Mouse (Mus musculus): ENCODE measurements at regions not wholly inside any gene's neighbourhood (a gene's known extent, or its start where the extent isn't known, plus 50 kb on each side); places are given as distances from the start of the nearest gene placed in this dataset.

DNA sequence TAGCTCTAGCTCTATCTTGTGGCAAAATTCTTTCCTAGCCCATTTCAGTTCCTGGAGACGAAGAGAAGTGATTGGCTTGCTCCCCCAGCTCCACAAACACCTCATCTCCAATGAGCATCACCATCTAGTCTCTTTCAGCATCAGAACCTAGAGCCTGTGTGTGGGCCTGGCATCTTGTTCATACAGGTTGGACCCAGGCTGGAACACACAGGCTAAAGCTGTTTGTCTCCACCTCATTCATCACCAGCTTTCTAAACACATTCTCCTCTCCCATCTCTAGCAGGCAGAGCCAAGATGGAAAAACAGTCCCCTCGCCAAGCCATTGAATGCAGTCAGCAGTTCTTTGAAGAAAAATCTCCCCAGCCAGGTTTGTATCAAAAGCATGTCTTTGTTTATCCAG, 221.9 kb upstream of the Cdh5 start:
- 0 out of 2 replicates have a peak, but pooled peaks cover 3% of the 10 kb centered on the region for H3K27me3 ChIP-seq (ENCODE audit: control insufficient read depth, insufficient read depth, low read length, poor library complexity, severe bottlenecking)
- H3K4me3 ChIP-seq (ENCODE audit: low read depth, low read length) = no peak overlapping the region
- no peak overlapping the region for H3K9ac ChIP-seq (ENCODE audit: low read depth, poor library complexity, severe bottlenecking)
- no peaks in the 10 kb centered on the region for H3K4me1 ChIP-seq (ENCODE audit: control insufficient read depth, insufficient read depth, low read length)
- TF ChIP-seq POLR2A (IDR thresholded peaks at IDR 0.05; ENCODE audit: insufficient read depth, low read length) = no peak
- no peak for TF ChIP-seq EP300 (IDR thresholded peaks at IDR 0.05; ENCODE audit: insufficient read depth, low read depth, low read length)
- no peak for TF ChIP-seq CTCF (IDR thresholded peaks at IDR 0.05; ENCODE audit: low read depth, low read length)
- no peak overlapping the region for H3K27ac ChIP-seq (ENCODE audit: insufficient read depth, low read length)
- no peaks in the 10 kb centered on the region for H3K9me3 ChIP-seq (replicated peaks; ENCODE audit: control insufficient read depth, insufficient read depth, low read length, poor library complexity, severe bottlenecking)
- H3K36me3 ChIP-seq (ENCODE audit: control insufficient read depth, insufficient read depth, low read length, poor library complexity, severe bottlenecking) = no peaks in the 10 kb centered on the region

DNA sequence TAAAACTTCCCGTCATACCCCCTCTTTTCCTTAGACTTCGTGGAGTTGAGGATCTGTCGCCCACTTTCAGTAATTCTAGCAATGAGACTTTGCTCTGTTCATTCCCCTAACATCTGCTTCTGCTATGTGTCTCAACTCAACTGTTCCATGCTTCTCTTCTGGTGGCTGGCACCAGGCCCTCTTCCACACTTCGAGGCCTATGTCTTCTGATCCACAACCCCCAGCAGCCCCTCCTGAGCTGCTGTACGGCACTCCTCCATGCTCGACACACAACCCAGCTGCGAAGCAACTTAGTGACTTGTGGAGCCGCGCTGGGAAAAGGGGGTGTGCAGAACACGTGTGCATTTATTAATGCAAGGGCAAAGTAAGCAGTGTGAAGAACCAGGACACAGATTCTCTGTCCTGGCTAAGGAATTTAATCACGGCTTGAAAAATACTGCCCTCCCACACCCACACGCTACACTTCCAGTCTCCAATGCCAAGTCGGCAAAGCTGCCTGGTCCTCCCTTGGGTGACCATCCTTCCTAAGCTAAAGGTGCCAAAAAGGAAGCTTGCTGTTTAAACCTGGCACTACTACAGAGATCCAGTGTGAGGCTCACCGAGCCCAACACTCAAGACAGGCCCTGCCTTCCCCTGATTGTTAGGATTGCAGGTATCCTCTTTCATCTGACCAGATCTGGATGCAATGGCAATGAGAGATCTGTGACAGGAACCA, 220.8 kb upstream of the Cdh5 start:
- no peak overlapping the region for H3K27ac ChIP-seq (ENCODE audit: insufficient read depth, low read length)
- H3K36me3 ChIP-seq (ENCODE audit: control insufficient read depth, insufficient read depth, low read length, poor library complexity, severe bottlenecking) = no peaks in the 10 kb centered on the region
- 0 out of 2 replicates have a peak, but pooled peaks cover 3% of the 10 kb centered on the region for H3K27me3 ChIP-seq (ENCODE audit: control insufficient read depth, insufficient read depth, low read length, poor library complexity, severe bottlenecking)
- no peak overlapping the region for H3K9ac ChIP-seq (ENCODE audit: low read depth, poor library complexity, severe bottlenecking)
- H3K4me1 ChIP-seq (ENCODE audit: control insufficient read depth, insufficient read depth, low read length) = no peaks in the 10 kb centered on the region
- H3K4me3 ChIP-seq (ENCODE audit: low read depth, low read length) = no peak overlapping the region
- no peak for TF ChIP-seq EP300 (IDR thresholded peaks at IDR 0.05; ENCODE audit: insufficient read depth, low read depth, low read length)
- TF ChIP-seq CTCF (IDR thresholded peaks at IDR 0.05; ENCODE audit: low read depth, low read length) = no peak
- TF ChIP-seq POLR2A (IDR thresholded peaks at IDR 0.05; ENCODE audit: insufficient read depth, low read length) = no peak
- no peaks in the 10 kb centered on the region for H3K9me3 ChIP-seq (replicated peaks; ENCODE audit: control insufficient read depth, insufficient read depth, low read length, poor library complexity, severe bottlenecking)

DNA sequence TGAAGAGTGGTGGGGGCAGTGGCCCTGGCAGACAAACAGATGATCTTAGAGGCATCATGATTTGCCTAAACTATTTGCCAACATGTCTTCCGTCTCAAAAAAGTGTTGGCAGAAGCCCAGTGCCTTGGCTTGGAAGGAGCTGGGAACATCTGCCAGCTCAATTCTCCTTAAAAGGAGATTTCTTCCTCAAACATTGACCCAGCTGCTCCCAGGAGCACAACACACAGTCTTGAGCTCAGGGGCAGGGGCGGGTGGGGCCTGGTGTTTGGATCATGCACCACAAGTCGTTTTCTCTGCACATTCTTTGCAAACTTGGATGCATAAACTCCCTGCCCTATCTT, 220.3 kb upstream of the Cdh5 start:
- Histone ChIP-seq H3K4me3 (ENCODE audit: low read depth, low read length) (no peak overlapping the region), H3K27me3 (ENCODE audit: control insufficient read depth, insufficient read depth, low read length, poor library complexity, severe bottlenecking) (0 out of 2 replicates have a peak, but pooled peaks cover 3% of the 10 kb centered on the region), H3K27ac (ENCODE audit: insufficient read depth, low read length) (no peak overlapping the region), H3K36me3 (ENCODE audit: control insufficient read depth, insufficient read depth, low read length, poor library complexity, severe bottlenecking) (no peaks in the 10 kb centered on the region), H3K4me1 (ENCODE audit: control insufficient read depth, insufficient read depth, low read length) (no peaks in the 10 kb centered on the region), H3K9ac (ENCODE audit: low read depth, poor library complexity, severe bottlenecking) (no peak overlapping the region), H3K9me3 (replicated peaks; ENCODE audit: control insufficient read depth, insufficient read depth, low read length, poor library complexity, severe bottlenecking) (no peaks in the 10 kb centered on the region)
- TF ChIP-seq POLR2A (IDR thresholded peaks at IDR 0.05; ENCODE audit: insufficient read depth, low read length) = no peak
- TF ChIP-seq CTCF (IDR thresholded peaks at IDR 0.05; ENCODE audit: low read depth, low read length) = no peak
- TF ChIP-seq EP300 (IDR thresholded peaks at IDR 0.05; ENCODE audit: insufficient read depth, low read depth, low read length) = no peak

DNA sequence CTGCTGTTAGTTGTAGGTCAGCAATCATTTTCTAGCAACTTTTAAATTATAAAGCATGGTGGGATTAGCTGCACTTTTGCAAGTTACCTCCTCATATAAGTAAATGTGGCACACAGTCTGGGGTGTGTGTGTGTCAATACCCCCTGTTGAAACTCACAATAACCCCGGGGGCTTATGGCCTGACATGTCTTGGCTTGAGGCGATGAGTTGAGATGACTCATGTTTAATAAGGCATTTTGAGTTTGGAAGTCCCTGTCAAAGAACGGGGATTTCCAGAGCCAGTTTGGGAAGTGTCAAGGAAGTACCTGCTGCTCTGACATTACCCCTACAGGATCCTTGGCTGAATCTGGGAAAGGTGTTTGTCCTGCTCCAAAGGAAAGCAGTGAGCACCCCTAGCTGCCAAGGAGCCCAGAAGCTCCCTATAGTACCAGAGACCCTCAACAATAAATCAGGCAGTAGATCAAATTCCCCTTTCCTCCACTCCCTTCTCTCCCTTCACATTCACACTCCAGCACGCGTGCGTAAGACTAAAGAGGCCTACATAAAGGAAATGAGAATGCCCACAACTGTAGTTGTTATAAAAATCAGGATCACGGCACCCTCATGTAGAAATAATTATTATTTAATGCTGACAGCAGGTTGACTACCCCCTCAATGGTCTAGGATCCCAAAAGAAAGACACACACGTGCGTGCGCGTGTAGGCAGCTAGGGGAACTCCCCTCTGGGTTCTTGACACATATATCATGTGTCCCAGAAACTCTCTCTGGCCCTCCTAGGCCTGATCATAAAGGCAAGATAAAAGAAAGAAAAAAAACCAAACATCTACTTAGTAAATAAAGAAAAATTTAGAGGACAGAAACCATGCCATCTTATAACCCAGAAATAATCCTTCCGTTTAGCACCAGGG, 216.3 kb upstream of the Cdh5 start:
- Histone ChIP-seq H3K4me1 (ENCODE audit: control insufficient read depth, insufficient read depth, low read length) (no peaks in the 10 kb centered on the region), H3K36me3 (ENCODE audit: control insufficient read depth, insufficient read depth, low read length, poor library complexity, severe bottlenecking) (no peaks in the 10 kb centered on the region), H3K27ac (ENCODE audit: insufficient read depth, low read length) (no peak overlapping the region), H3K9me3 (replicated peaks; ENCODE audit: control insufficient read depth, insufficient read depth, low read length, poor library complexity, severe bottlenecking) (0 out of 2 replicates have a peak, but pooled peaks cover 3% of the 10 kb centered on the region), H3K4me3 (ENCODE audit: low read depth, low read length) (no peak overlapping the region), H3K9ac (ENCODE audit: low read depth, poor library complexity, severe bottlenecking) (no peak overlapping the region), H3K27me3 (ENCODE audit: control insufficient read depth, insufficient read depth, low read length, poor library complexity, severe bottlenecking) (no peaks in the 10 kb centered on the region)
- TF ChIP-seq POLR2A (IDR thresholded peaks at IDR 0.05; ENCODE audit: insufficient read depth, low read length) = no peak
- TF ChIP-seq EP300 (IDR thresholded peaks at IDR 0.05; ENCODE audit: insufficient read depth, low read depth, low read length) = no peak
- TF ChIP-seq CTCF (IDR thresholded peaks at IDR 0.05; ENCODE audit: low read depth, low read length) = no peak

DNA sequence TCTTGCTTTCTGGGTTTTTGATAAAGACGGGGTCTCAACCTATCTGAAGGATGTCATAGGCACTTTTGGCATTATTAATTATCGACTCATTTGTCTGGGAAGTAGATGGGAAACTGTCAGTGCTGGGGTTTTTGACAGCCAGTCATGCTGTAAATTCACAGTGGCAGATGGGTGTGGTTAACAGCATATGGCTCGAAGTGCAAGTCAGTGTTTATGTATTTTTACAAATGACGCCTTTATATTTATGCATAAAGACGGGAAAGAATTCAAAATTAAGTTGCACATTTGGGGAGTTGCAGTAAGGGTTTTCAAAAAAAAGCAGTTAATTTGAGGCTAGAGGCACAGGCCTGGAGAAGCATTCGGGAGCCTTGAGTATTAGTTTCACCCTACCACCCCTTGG, 206.8 kb upstream of the Cdh5 start:
- Histone ChIP-seq H3K27me3 (ENCODE audit: control insufficient read depth, insufficient read depth, low read length, poor library complexity, severe bottlenecking) (0 out of 2 replicates have a peak, but pooled peaks cover 3% of the 10 kb centered on the region), H3K27ac (ENCODE audit: insufficient read depth, low read length) (no peak overlapping the region), H3K36me3 (ENCODE audit: control insufficient read depth, insufficient read depth, low read length, poor library complexity, severe bottlenecking) (no peaks in the 10 kb centered on the region), H3K4me1 (ENCODE audit: control insufficient read depth, insufficient read depth, low read length) (no peaks in the 10 kb centered on the region), H3K4me3 (ENCODE audit: low read depth, low read length) (no peak overlapping the region), H3K9me3 (replicated peaks; ENCODE audit: control insufficient read depth, insufficient read depth, low read length, poor library complexity, severe bottlenecking) (no peaks in the 10 kb centered on the region), H3K9ac (ENCODE audit: low read depth, poor library complexity, severe bottlenecking) (no peak overlapping the region)
- TF ChIP-seq CTCF (IDR thresholded peaks at IDR 0.05; ENCODE audit: low read depth, low read length) (no peak), POLR2A (IDR thresholded peaks at IDR 0.05; ENCODE audit: insufficient read depth, low read length) (no peak), EP300 (IDR thresholded peaks at IDR 0.05; ENCODE audit: insufficient read depth, low read depth, low read length) (no peak)

DNA sequence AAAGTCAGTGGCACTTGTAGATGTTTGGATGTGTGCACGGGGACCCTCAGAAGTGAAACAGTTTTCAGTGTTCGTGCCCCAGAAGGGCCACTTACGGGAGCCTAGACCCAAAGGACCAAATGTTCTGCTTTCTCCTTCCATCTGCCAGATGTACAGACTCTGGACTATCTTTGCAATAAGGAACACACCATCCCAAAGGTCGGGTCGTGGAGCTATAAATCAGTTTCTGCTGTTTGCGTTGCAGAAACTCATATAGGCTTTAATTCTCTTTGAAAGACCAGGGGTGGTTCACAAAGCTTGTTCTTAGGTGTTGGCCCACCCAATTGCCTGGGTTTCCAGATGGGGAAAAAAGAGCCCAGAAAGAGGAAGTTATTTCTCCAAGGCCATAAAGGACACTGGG, 206.3 kb upstream of the Cdh5 start:
- Histone ChIP-seq H3K4me1 (ENCODE audit: control insufficient read depth, insufficient read depth, low read length) (no peaks in the 10 kb centered on the region), H3K27me3 (ENCODE audit: control insufficient read depth, insufficient read depth, low read length, poor library complexity, severe bottlenecking) (0 out of 2 replicates have a peak, but pooled peaks cover 3% of the 10 kb centered on the region)

More for the DNA sequence above, 206.3 kb upstream of the Cdh5 start:
- Histone ChIP-seq H3K36me3 (ENCODE audit: control insufficient read depth, insufficient read depth, low read length, poor library complexity, severe bottlenecking) (no peaks in the 10 kb centered on the region), H3K4me3 (ENCODE audit: low read depth, low read length) (no peak overlapping the region), H3K27ac (ENCODE audit: insufficient read depth, low read length) (no peak overlapping the region), H3K9me3 (replicated peaks; ENCODE audit: control insufficient read depth, insufficient read depth, low read length, poor library complexity, severe bottlenecking) (no peaks in the 10 kb centered on the region), H3K9ac (ENCODE audit: low read depth, poor library complexity, severe bottlenecking) (no peak overlapping the region)
- TF ChIP-seq POLR2A (IDR thresholded peaks at IDR 0.05; ENCODE audit: insufficient read depth, low read length) (no peak), EP300 (IDR thresholded peaks at IDR 0.05; ENCODE audit: insufficient read depth, low read depth, low read length) (no peak), CTCF (IDR thresholded peaks at IDR 0.05; ENCODE audit: low read depth, low read length) (no peak)
